Mouse (Mus musculus): ENCODE measurements around the gene Ripk4. TPM values are rescaled to one million over a fixed set of nuclear protein-coding genes. Genes with fewer than 3 reads are reported as not detected.

Ripk4 gene
- polyA plus RNA-seq, 1 experiment from 2014 or later, result 2.4 TPM

DNA sequence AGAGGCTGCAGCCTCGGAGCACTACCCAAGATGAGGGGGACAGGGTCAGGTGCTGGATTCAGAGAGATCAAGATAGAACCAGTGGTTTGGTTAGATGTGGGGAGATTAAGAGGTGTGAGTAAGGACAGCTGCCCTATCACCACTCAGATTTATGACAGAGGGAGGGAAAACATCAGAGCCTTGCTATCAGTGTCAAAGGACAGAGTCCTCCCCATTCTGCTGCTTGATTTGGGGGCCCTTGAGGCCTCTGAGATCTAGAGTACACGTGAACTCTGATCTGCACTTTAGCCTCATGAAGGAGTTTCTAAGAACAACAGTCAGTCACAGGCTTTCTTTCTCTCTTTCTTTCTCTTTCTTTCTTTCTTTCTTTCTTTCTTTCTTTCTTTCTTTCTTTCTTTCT, 30.0 kb downstream of the Ripk4 start:
- no peak for ATAC-seq
- Histone ChIP-seq H3K27me3 (replicated peaks) (no peaks in the 10 kb centered on the region), H3K27ac (no peak overlapping the region), H3K4me1 (no peaks in the 10 kb centered on the region), H3K36me3 (no peaks in the 10 kb centered on the region), H3K4me2 (no peak overlapping the region), H3K9ac (no peak overlapping the region), H3K4me3 (no peak overlapping the region), H3K9me3 (replicated peaks) (no peaks in the 10 kb centered on the region)
- 40% methylated on average over 2 of the region's 2 CpGs for WGBS (ENCODE audit: insufficient replicate concordance)

DNA sequence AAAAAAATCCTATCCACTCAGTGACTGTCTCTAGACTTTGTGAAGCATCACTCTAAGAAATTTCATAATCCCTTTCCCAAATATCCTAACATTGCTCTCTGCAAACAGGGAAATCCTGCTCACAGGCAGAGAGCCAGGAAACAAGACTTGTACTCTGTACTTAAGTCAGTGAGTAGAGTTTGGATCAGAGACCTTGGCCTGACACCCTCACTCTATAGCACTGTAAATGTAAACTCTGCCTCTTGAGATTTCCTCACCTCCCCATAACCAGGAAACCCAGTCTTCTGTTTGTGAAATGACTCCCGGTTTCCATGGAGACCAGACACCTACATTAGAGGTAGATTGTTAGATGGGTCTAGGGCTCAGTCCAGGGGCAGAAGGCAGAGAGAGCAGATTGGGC, 33.3 kb downstream of the Ripk4 start:
- Histone ChIP-seq H3K4me3 (no peak overlapping the region), H3K4me1 (no peaks in the 10 kb centered on the region), H3K4me2 (no peak overlapping the region), H3K9ac (no peak overlapping the region), H3K27ac (no peak overlapping the region), H3K9me3 (replicated peaks) (no peaks in the 10 kb centered on the region), H3K27me3 (replicated peaks) (no peaks in the 10 kb centered on the region), H3K36me3 (no peaks in the 10 kb centered on the region)
- 61% methylated on average over 1 of the region's 1 CpGs for WGBS (ENCODE audit: insufficient replicate concordance)
- no peak for ATAC-seq

DNA sequence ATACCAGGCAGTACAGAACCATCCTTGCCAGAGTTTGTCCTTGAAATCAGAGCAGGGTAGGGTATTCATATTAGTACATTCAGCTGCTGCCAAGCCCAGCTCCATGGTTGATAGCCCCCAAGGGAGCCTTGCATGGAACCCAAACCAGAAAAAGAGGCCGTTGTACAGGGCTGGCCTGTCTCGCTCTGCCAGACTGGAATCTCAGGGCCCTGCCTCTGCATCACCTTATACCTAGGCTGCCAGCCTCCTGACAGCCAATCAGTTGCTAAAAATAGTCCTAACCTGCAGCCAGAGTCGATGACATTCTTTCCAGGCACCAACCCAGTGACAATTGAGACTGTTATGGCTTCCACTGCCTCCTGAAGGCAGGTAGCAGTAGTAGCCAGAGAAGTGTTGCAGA, 37.2 kb downstream of the Ripk4 start:
- Histone ChIP-seq H3K4me3 (no peak overlapping the region), H3K9me3 (replicated peaks) (no peaks in the 10 kb centered on the region), H3K4me1 (no peaks in the 10 kb centered on the region), H3K4me2 (no peak overlapping the region), H3K36me3 (no peaks in the 10 kb centered on the region), H3K27ac (no peak overlapping the region), H3K9ac (no peak overlapping the region), H3K27me3 (replicated peaks) (no peaks in the 10 kb centered on the region)
- ATAC-seq, result no peak
- 72% methylated on average over 3 of the region's 3 CpGs for WGBS (ENCODE audit: insufficient replicate concordance)

DNA sequence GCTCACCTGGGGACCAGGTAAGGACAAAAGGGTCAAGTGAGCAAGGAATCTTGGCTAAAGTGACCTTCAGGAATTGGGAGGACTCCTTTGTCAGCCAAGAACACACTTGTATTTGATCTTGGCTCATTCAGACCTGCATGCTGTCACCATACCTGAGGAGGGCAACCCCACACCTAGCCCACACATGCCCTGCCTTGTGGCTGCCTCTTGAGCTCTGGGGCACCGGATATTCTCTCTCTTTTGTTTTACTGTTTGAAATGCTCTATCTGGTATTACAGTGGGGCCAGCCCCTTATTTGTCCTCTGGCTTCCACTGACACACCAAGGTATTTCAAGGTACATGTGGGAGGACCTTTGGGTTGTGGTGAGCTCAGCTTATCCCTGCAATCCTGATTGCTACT, 43.5 kb downstream of the Ripk4 start:
- Histone ChIP-seq H3K27me3 (replicated peaks) (no peaks in the 10 kb centered on the region), H3K36me3 (no peaks in the 10 kb centered on the region), H3K4me3 (no peak overlapping the region), H3K9me3 (replicated peaks) (no peaks in the 10 kb centered on the region), H3K27ac (no peak overlapping the region), H3K9ac (no peak overlapping the region), H3K4me1 (no peaks in the 10 kb centered on the region), H3K4me2 (no peak overlapping the region)
- 52% methylated on average over 1 of the region's 1 CpGs for WGBS (ENCODE audit: insufficient replicate concordance)
- no peak for ATAC-seq

DNA sequence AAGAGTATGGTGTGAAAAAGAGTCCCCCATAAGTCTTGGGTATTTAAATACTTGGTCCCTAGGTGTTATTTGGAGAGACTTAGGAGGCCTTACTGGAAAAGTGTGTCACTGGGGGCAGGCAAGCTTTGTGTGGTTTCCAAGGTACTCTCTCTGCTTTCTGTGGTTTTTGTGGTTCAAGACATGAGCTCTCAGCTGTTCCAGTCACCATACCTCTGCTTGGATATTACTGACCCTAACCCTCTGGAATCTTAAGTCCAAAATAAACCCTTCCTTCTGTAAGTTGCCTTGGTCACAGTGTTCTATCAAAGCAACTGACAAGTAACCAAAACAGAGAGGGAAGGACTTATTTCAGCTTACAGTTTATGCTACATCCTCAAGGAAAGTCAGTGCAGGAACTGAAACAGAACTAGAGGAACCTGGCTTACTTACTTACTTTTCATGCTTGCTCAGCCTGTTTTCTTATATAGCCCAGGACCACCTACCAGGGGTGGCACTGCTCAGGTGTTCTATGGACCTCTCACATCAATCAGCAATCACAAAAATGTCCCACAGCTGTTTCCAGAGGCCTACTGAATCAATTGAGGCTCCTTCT, 44.1 kb downstream of the Ripk4 start:
- H3K9ac ChIP-seq, result no peak overlapping the region
- no peak for ATAC-seq

DNA sequence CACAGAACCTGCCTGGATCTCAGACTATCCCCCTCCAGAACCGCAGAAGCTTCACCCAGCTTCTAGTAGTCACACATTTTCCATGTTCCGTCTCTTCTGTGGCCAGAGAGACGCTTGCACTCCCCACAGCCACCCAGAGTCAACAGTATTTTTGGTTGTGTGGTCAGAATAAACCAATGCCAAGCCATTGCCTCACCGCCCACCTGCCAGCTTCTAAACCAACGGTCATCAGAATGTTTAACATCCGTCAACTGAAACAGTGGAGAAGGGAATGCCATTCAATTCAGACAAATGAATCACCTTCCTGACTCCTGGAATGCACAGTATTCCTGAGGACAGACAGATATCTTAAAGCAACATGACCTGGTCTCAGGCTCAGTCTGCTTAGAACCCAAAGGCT, 47.0 kb downstream of the Ripk4 start:
- Histone ChIP-seq H3K9ac (no peak overlapping the region), H3K9me3 (replicated peaks) (no peaks in the 10 kb centered on the region), H3K4me3 (no peak overlapping the region), H3K4me1 (no peaks in the 10 kb centered on the region), H3K36me3 (no peaks in the 10 kb centered on the region), H3K27ac (no peak overlapping the region), H3K4me2 (no peak overlapping the region), H3K27me3 (replicated peaks) (no peaks in the 10 kb centered on the region)
- ATAC-seq, result no peak
- WGBS (ENCODE audit: insufficient replicate concordance), result 70% methylated on average over 6 of the region's 6 CpGs

More for the DNA sequence above, 44.1 kb downstream of the Ripk4 start:
- Histone ChIP-seq H3K4me1 (no peaks in the 10 kb centered on the region), H3K27ac (no peak overlapping the region), H3K27me3 (replicated peaks) (no peaks in the 10 kb centered on the region), H3K4me2 (no peak overlapping the region), H3K36me3 (no peaks in the 10 kb centered on the region), H3K4me3 (no peak overlapping the region), H3K9me3 (replicated peaks) (no peaks in the 10 kb centered on the region)

DNA sequence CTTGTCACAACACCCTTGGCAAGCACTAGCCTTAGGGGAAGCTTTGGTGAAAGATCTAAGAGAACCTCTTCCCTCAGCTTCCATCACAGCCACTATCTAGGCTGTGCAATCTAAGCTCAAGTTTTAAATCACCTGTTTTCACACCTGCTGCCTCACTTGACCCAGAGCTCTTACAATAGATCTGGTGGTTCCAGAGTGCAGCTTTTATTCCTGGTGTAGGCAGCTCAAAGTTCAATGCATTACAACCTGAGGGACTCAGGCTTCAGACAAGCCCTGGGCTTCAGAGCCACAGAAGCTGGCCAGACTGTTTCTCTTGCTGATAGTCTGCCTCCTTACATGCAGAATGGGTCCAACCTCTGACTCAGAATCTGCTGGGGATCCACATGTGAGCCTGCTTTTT, 51.5 kb downstream of the Ripk4 start:
- no peaks in the 10 kb centered on the region for H3K9me3 ChIP-seq (replicated peaks)
- no peak overlapping the region for H3K4me3 ChIP-seq
- ATAC-seq, result no peak
- no peaks in the 10 kb centered on the region for H3K4me1 ChIP-seq
- H3K4me2 ChIP-seq, result no peak overlapping the region
- H3K36me3 ChIP-seq, result no peaks in the 10 kb centered on the region
- H3K27ac ChIP-seq, result no peak overlapping the region
- H3K9ac ChIP-seq, result no peak overlapping the region
- no peaks in the 10 kb centered on the region for H3K27me3 ChIP-seq (replicated peaks)

DNA sequence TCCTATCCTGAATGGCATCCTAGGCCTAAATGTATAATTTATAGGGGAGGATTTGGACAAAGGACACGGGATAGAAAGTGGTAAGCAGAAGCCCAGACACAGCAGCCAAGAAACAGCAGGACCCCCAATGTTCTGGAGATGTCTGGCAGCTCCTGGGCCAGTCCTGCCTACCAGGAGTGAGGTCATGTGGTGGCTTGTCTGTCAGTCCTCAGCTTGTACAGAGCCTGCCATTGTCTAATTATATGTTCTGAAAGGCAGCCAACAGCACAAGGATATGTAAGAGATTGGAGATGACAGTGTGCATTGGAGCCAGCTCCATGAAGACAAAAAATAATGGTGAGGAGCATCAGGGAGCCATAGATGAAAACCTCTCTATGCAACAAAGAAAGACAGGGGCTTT, 61.7 kb downstream of the Ripk4 start:
- WGBS (ENCODE audit: insufficient replicate concordance), result 24% methylated on average over 1 of the region's 1 CpGs
- Histone ChIP-seq H3K4me2 (no peak overlapping the region), H3K4me3 (no peak overlapping the region), H3K9ac (no peak overlapping the region), H3K9me3 (replicated peaks) (no peaks in the 10 kb centered on the region), H3K27me3 (replicated peaks) (no peaks in the 10 kb centered on the region), H3K27ac (no peak overlapping the region), H3K4me1 (no peaks in the 10 kb centered on the region), H3K36me3 (no peaks in the 10 kb centered on the region)
- no peak for ATAC-seq

DNA sequence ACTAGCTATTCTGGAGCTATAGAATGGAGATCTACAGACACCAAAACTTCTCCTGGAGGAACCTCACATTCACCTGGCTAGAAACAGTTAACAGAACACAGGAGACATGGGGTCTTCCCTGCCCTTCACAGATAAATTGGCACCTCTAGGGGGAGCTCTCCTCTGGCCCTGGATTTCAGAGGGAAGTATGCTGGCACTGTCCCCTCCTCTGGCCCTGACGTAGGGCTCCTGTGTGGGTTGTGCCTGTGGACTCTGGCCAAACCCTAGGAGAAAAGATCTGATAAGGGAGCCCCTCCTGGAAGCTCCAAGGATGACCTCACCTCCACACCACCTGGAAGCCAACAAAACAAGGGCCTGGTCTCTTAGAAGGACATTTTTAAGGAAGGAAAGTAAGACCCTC, 65.8 kb downstream of the Ripk4 start:
- peak; percentile 61; the same call in 1 of the 2 replicates for ATAC-seq
- no peak overlapping the region for H3K9ac ChIP-seq
- WGBS (ENCODE audit: insufficient replicate concordance), result 0% methylated on average over 1 of the region's 1 CpGs
- H3K27ac ChIP-seq, result no peak overlapping the region
- no peak overlapping the region for H3K4me2 ChIP-seq
- no peaks in the 10 kb centered on the region for H3K27me3 ChIP-seq (replicated peaks)
- H3K4me1 ChIP-seq, result no peaks in the 10 kb centered on the region
- H3K36me3 ChIP-seq, result no peaks in the 10 kb centered on the region
- no peak overlapping the region for H3K4me3 ChIP-seq
- H3K9me3 ChIP-seq (replicated peaks), result no peaks in the 10 kb centered on the region

DNA sequence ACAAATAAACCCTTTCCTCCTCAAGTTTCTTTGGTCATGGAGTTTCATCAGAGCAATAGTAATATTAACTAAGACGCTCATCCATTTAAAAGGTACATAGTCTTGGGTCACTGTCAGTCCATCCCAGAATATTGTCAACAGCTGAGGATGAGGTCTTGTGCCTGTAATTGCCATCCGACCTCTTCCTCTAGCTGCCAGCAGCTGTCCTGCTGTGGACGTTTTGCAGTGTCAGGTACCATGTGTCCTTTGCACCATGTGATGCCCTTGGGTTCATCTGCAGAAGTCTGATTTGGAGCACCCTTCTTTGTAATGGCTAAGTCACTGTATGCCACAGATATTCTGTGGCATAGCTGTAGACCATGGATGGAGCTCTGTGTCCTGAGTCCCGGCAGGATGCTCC, 67.9 kb downstream of the Ripk4 start:
- Histone ChIP-seq H3K9ac (no peak overlapping the region), H3K9me3 (replicated peaks) (no peaks in the 10 kb centered on the region), H3K4me1 (no peaks in the 10 kb centered on the region), H3K27ac (no peak overlapping the region), H3K4me2 (no peak overlapping the region), H3K27me3 (replicated peaks) (no peaks in the 10 kb centered on the region), H3K4me3 (no peak overlapping the region), H3K36me3 (no peaks in the 10 kb centered on the region)
- ATAC-seq, result no peak
- WGBS (ENCODE audit: insufficient replicate concordance), result 63% methylated on average over 4 of the region's 4 CpGs

Other genes starting within 250 kb of the Ripk4 start
- gene Fam3b, start 249.0 kb downstream of the Ripk4 start, polyA plus RNA-seq (2016; fragmentation: Nextera tagmentation; extraction: Ambion mirVana), result not detected in 2 replicates
- 2.0 and 2.4 TPM in 2 replicates for gene Tmprss2, start 152.6 kb downstream of the Ripk4 start, polyA plus RNA-seq (2016; fragmentation: Nextera tagmentation; extraction: Ambion mirVana)
- 6.4 TPM in 2 replicates for gene Prdm15, start 88.1 kb upstream of the Ripk4 start, polyA plus RNA-seq (2016; fragmentation: Nextera tagmentation; extraction: Ambion mirVana)
- gene C2cd2, start 198.8 kb upstream of the Ripk4 start, polyA plus RNA-seq (2016; fragmentation: Nextera tagmentation; extraction: Ambion mirVana), result 8.8 and 10.0 TPM in 2 replicates
- 5.0 and 5.1 TPM in 2 replicates for gene Zbtb21, start 198.8 kb upstream of the Ripk4 start, polyA plus RNA-seq (2016; fragmentation: Nextera tagmentation; extraction: Ambion mirVana)
- 20.3 and 22.2 TPM in 2 replicates for gene B230307C23Rik, start 233.5 kb upstream of the Ripk4 start, polyA plus RNA-seq (2016; fragmentation: Nextera tagmentation; extraction: Ambion mirVana)

Measured in liver, embryonic 12.5 days (tissue).